Mouse (Mus musculus): ENCODE data around the gene Tmem107. TPM values are rescaled to one million over a fixed set of nuclear protein-coding genes. Genes with fewer than 3 reads are reported as not detected.
A peak's percentile ranks its signal among the peaks of the same experiment; 100 is the strongest.

Tmem107 gene
- polyA plus RNA-seq, 1 experiment: 7.0 TPM

- 0 out of 2 replicates have a peak, but pooled peaks cover 3% of the 10 kb centered on the region for H3K4me1 ChIP-seq (ENCODE audit: control insufficient read depth, insufficient read depth, insufficient read length)
- TF ChIP-seq POLR2A (IDR thresholded peaks at IDR 0.05; ENCODE audit: low read depth, low read length): no peak
- no peak for TF ChIP-seq CTCF (IDR thresholded peaks at IDR 0.05; ENCODE audit: extremely low read depth, insufficient read depth, insufficient read length, insufficient replicate concordance)
- no peak overlapping the region for H3K27ac ChIP-seq (ENCODE audit: insufficient read depth, low read length)
- H3K36me3 ChIP-seq (ENCODE audit: control insufficient read depth, insufficient read depth, low read length): peaks cover 24% of the 10 kb centered on the region
- no peaks in the 10 kb centered on the region for H3K27me3 ChIP-seq (ENCODE audit: control insufficient read depth, insufficient read depth, low read length)
- DNase-seq (ENCODE audit: low read depth in 1 of 2, low spot score in 2 of 2): no peak
- WGBS: 77% methylated on average over 4 of the region's 4 CpGs
- no peak overlapping the region for H3K4me3 ChIP-seq (ENCODE audit: extremely low read depth, insufficient read depth, insufficient read length)
These were observed 41.3 kb downstream of the Tmem107 start for GRCm38 (mm10) chr11:69111865-69112264.

GRCm38 (mm10) chr11:69114018-69114417 lies 43.4 kb downstream of the Tmem107 start:
- no peak for TF ChIP-seq POLR2A (IDR thresholded peaks at IDR 0.05; ENCODE audit: low read depth, low read length)
- no peak for TF ChIP-seq CTCF (IDR thresholded peaks at IDR 0.05; ENCODE audit: extremely low read depth, insufficient read depth, insufficient read length, insufficient replicate concordance)
- 72% methylated on average over 3 of the region's 3 CpGs for WGBS
- H3K4me3 ChIP-seq (ENCODE audit: extremely low read depth, insufficient read depth, insufficient read length): no peak overlapping the region
- no peak for DNase-seq (ENCODE audit: low read depth in 1 of 2, low spot score in 2 of 2)
- no peaks in the 10 kb centered on the region for H3K27me3 ChIP-seq (ENCODE audit: control insufficient read depth, insufficient read depth, low read length)
- no peak overlapping the region for H3K27ac ChIP-seq (ENCODE audit: insufficient read depth, low read length)
- H3K36me3 ChIP-seq (ENCODE audit: control insufficient read depth, insufficient read depth, low read length): peaks cover 5% of the 10 kb centered on the region
- 0 out of 2 replicates have a peak, but pooled peaks cover 3% of the 10 kb centered on the region for H3K4me1 ChIP-seq (ENCODE audit: control insufficient read depth, insufficient read depth, insufficient read length)

- H3K4me1 ChIP-seq (ENCODE audit: control insufficient read depth, insufficient read depth, insufficient read length): 0 out of 2 replicates have a peak, but pooled peaks cover 3% of the 10 kb centered on the region
- 84% methylated on average over 3 of the region's 3 CpGs for WGBS
- H3K36me3 ChIP-seq (ENCODE audit: control insufficient read depth, insufficient read depth, low read length): 0 out of 2 replicates have a peak, but pooled peaks cover under 1% of the 10 kb centered on the region
- no peak for DNase-seq (ENCODE audit: low read depth in 1 of 2, low spot score in 2 of 2)
- no peak overlapping the region for H3K4me3 ChIP-seq (ENCODE audit: extremely low read depth, insufficient read depth, insufficient read length)
- no peak overlapping the region for H3K27ac ChIP-seq (ENCODE audit: insufficient read depth, low read length)
- no peaks in the 10 kb centered on the region for H3K27me3 ChIP-seq (ENCODE audit: control insufficient read depth, insufficient read depth, low read length)
- TF ChIP-seq CTCF (IDR thresholded peaks at IDR 0.05; ENCODE audit: extremely low read depth, insufficient read depth, insufficient read length, insufficient replicate concordance): no peak
- TF ChIP-seq POLR2A (IDR thresholded peaks at IDR 0.05; ENCODE audit: low read depth, low read length): no peak
These were observed 44.0 kb downstream of the Tmem107 start for GRCm38 (mm10) chr11:69114621-69115020.

- no peak for DNase-seq (ENCODE audit: low read depth in 1 of 2, low spot score in 2 of 2)
- no peak overlapping the region for H3K4me3 ChIP-seq (ENCODE audit: extremely low read depth, insufficient read depth, insufficient read length)
- no peaks in the 10 kb centered on the region for H3K36me3 ChIP-seq (ENCODE audit: control insufficient read depth, insufficient read depth, low read length)
- no peak overlapping the region for H3K27ac ChIP-seq (ENCODE audit: insufficient read depth, low read length)
- no peaks in the 10 kb centered on the region for H3K27me3 ChIP-seq (ENCODE audit: control insufficient read depth, insufficient read depth, low read length)
- WGBS: 78% methylated on average over 5 of the region's 5 CpGs
- TF ChIP-seq CTCF (IDR thresholded peaks at IDR 0.05; ENCODE audit: extremely low read depth, insufficient read depth, insufficient read length, insufficient replicate concordance) (no peak), POLR2A (IDR thresholded peaks at IDR 0.05; ENCODE audit: low read depth, low read length) (no peak)
- H3K4me1 ChIP-seq (ENCODE audit: control insufficient read depth, insufficient read depth, insufficient read length): no peaks in the 10 kb centered on the region; the same call in 1 of the 2 replicates
These were observed 46.2 kb downstream of the Tmem107 start for GRCm38 (mm10) chr11:69116843-69117242.

GRCm38 (mm10) chr11:69117737-69118695 lies 47.4 kb downstream of the Tmem107 start:
- H3K4me3 ChIP-seq (ENCODE audit: extremely low read depth, insufficient read depth, insufficient read length): peak overlapping the region; percentile 58
- under 1% methylated on average over 45 of the region's 45 CpGs for WGBS
- 0 out of 2 replicates have a peak, but pooled peaks cover 5% of the 10 kb centered on the region for H3K27me3 ChIP-seq (ENCODE audit: control insufficient read depth, insufficient read depth, low read length)
- H3K36me3 ChIP-seq (ENCODE audit: control insufficient read depth, insufficient read depth, low read length): no peaks in the 10 kb centered on the region
- H3K4me1 ChIP-seq (ENCODE audit: control insufficient read depth, insufficient read depth, insufficient read length): no peaks in the 10 kb centered on the region; the same call in 1 of the 2 replicates
- DNase-seq (ENCODE audit: low read depth in 1 of 2, low spot score in 2 of 2): peak in 1 of 2 experiments; percentile 63
- no peak for TF ChIP-seq POLR2A (IDR thresholded peaks at IDR 0.05; ENCODE audit: low read depth, low read length)
- TF ChIP-seq CTCF (IDR thresholded peaks at IDR 0.05; ENCODE audit: extremely low read depth, insufficient read depth, insufficient read length, insufficient replicate concordance): no peak
- peak overlapping the region; percentile 78 for H3K27ac ChIP-seq (ENCODE audit: insufficient read depth, low read length)

- Histone ChIP-seq H3K36me3 (ENCODE audit: control insufficient read depth, insufficient read depth, low read length) (no peaks in the 10 kb centered on the region), H3K27ac (ENCODE audit: insufficient read depth, low read length) (no peak overlapping the region), H3K4me3 (ENCODE audit: extremely low read depth, insufficient read depth, insufficient read length) (0 out of 2 replicates have a peak overlapping the region, but pooled peaks have one; percentile 58), H3K27me3 (ENCODE audit: control insufficient read depth, insufficient read depth, low read length) (0 out of 2 replicates have a peak, but pooled peaks cover 5% of the 10 kb centered on the region), H3K4me1 (ENCODE audit: control insufficient read depth, insufficient read depth, insufficient read length) (no peaks in the 10 kb centered on the region; the same call in 1 of the 2 replicates)
- TF ChIP-seq POLR2A (IDR thresholded peaks at IDR 0.05; ENCODE audit: low read depth, low read length) (no peak), CTCF (IDR thresholded peaks at IDR 0.05; ENCODE audit: extremely low read depth, insufficient read depth, insufficient read length, insufficient replicate concordance) (no peak)
- peak; percentile 71 to 77 for DNase-seq (ENCODE audit: low read depth in 1 of 2, low spot score in 2 of 2)
- WGBS: 6% methylated on average over 15 of the region's 15 CpGs
These were observed 48.2 kb downstream of the Tmem107 start for GRCm38 (mm10) chr11:69118765-69119164.

All from spleen, adult 2 months (tissue).